Mouse (Mus musculus): ENCODE measurements around the gene Tango2. TPM values are rescaled to one million over a fixed set of nuclear protein-coding genes. Genes with fewer than 3 reads are reported as not detected.
A peak's percentile ranks its signal among the peaks of the same experiment; 100 is the strongest.

Tango2 gene
- polyA plus RNA-seq, 1 experiment from 2014 or later: 33.0 TPM

GRCm38 (mm10) chr16:18390399-18390798 lies 42.5 kb upstream of the Tango2 start:
- no peak for ATAC-seq (ENCODE audit: borderline replicate concordance, extremely low read depth, low FRiP score, low TSS enrichment)
- peaks cover 49% of the 10 kb centered on the region for H3K4me1 ChIP-seq
- H3K4me2 ChIP-seq: no peak overlapping the region
- H3K9me3 ChIP-seq: no peaks in the 10 kb centered on the region
- 73% methylated on average over 6 of the region's 6 CpGs for WGBS
- H3K4me3 ChIP-seq: no peak overlapping the region
- no peak overlapping the region for H3K27ac ChIP-seq
- H3K27me3 ChIP-seq: no peaks in the 10 kb centered on the region
- no peak overlapping the region for H3K9ac ChIP-seq
- H3K36me3 ChIP-seq: no peaks in the 10 kb centered on the region

GRCm38 (mm10) chr16:18388583-18389435 lies 40.9 kb upstream of the Tango2 start:
- no peak for ATAC-seq (ENCODE audit: borderline replicate concordance, extremely low read depth, low FRiP score, low TSS enrichment)
- Histone ChIP-seq H3K36me3 (no peaks in the 10 kb centered on the region), H3K9ac (no peak overlapping the region), H3K27me3 (no peaks in the 10 kb centered on the region), H3K4me1 (peaks cover 36% of the 10 kb centered on the region), H3K27ac (peak overlapping the region; percentile 60), H3K4me3 (no peak overlapping the region), H3K9me3 (no peaks in the 10 kb centered on the region), H3K4me2 (no peak overlapping the region)
- WGBS: 74% methylated on average over 14 of the region's 14 CpGs

GRCm38 (mm10) chr16:18387704-18388582 lies 40.0 kb upstream of the Tango2 start:
- Histone ChIP-seq H3K27me3 (no peaks in the 10 kb centered on the region), H3K9ac (no peak overlapping the region), H3K9me3 (no peaks in the 10 kb centered on the region), H3K4me1 (peaks cover 36% of the 10 kb centered on the region), H3K36me3 (no peaks in the 10 kb centered on the region), H3K4me3 (no peak overlapping the region), H3K4me2 (no peak overlapping the region), H3K27ac (peak overlapping the region; percentile 60)
- WGBS: 21% methylated on average over 5 of the region's 7 CpGs
- ATAC-seq (ENCODE audit: borderline replicate concordance, extremely low read depth, low FRiP score, low TSS enrichment): no peak

- no peak overlapping the region for H3K4me2 ChIP-seq
- no peaks in the 10 kb centered on the region for H3K27me3 ChIP-seq
- H3K4me1 ChIP-seq: peaks cover 38% of the 10 kb centered on the region
- 37% methylated on average over 3 of the region's 3 CpGs for WGBS
- no peaks in the 10 kb centered on the region for H3K36me3 ChIP-seq
- no peaks in the 10 kb centered on the region for H3K9me3 ChIP-seq
- H3K9ac ChIP-seq: no peak overlapping the region
- no peak overlapping the region for H3K27ac ChIP-seq
- ATAC-seq (ENCODE audit: borderline replicate concordance, extremely low read depth, low FRiP score, low TSS enrichment): no peak
- H3K4me3 ChIP-seq: no peak overlapping the region
Measured at GRCm38 (mm10) chr16:18386972-18387371, 39.1 kb upstream of the Tango2 start.

GRCm38 (mm10) chr16:18386451-18386850 lies 38.5 kb upstream of the Tango2 start:
- WGBS: 70% methylated on average over 7 of the region's 7 CpGs

GRCm38 (mm10) chr16:18385411-18385810 lies 37.5 kb upstream of the Tango2 start:
- H3K36me3 ChIP-seq: no peaks in the 10 kb centered on the region
- H3K27me3 ChIP-seq: no peaks in the 10 kb centered on the region
- H3K4me3 ChIP-seq: no peak overlapping the region
- no peak overlapping the region for H3K9ac ChIP-seq
- peaks cover 46% of the 10 kb centered on the region for H3K4me1 ChIP-seq
- ATAC-seq (ENCODE audit: borderline replicate concordance, extremely low read depth, low FRiP score, low TSS enrichment): no peak
- no peak overlapping the region for H3K4me2 ChIP-seq
- H3K27ac ChIP-seq: no peak overlapping the region
- 67% methylated on average over 5 of the region's 5 CpGs for WGBS
- no peaks in the 10 kb centered on the region for H3K9me3 ChIP-seq

More at GRCm38 (mm10) chr16:18386451-18386850, 38.5 kb upstream of the Tango2 start:
- H3K4me3 ChIP-seq: no peak overlapping the region
- no peak overlapping the region for H3K4me2 ChIP-seq
- H3K4me1 ChIP-seq: peaks cover 43% of the 10 kb centered on the region
- H3K27me3 ChIP-seq: no peaks in the 10 kb centered on the region
- ATAC-seq (ENCODE audit: borderline replicate concordance, extremely low read depth, low FRiP score, low TSS enrichment): no peak
- H3K9ac ChIP-seq: no peak overlapping the region
- no peak overlapping the region for H3K27ac ChIP-seq
- no peaks in the 10 kb centered on the region for H3K9me3 ChIP-seq
- no peaks in the 10 kb centered on the region for H3K36me3 ChIP-seq

GRCm38 (mm10) chr16:18384659-18385058 lies 36.8 kb upstream of the Tango2 start:
- H3K27me3 ChIP-seq: no peaks in the 10 kb centered on the region
- no peak for ATAC-seq (ENCODE audit: borderline replicate concordance, extremely low read depth, low FRiP score, low TSS enrichment)
- H3K4me3 ChIP-seq: no peak overlapping the region
- no peaks in the 10 kb centered on the region for H3K36me3 ChIP-seq
- peaks cover 48% of the 10 kb centered on the region for H3K4me1 ChIP-seq
- WGBS: 79% methylated on average over 8 of the region's 8 CpGs
- H3K4me2 ChIP-seq: no peak overlapping the region
- no peak overlapping the region for H3K9ac ChIP-seq
- H3K27ac ChIP-seq: no peak overlapping the region
- H3K9me3 ChIP-seq: no peaks in the 10 kb centered on the region

- H3K9ac ChIP-seq: no peak overlapping the region
- no peak for ATAC-seq (ENCODE audit: borderline replicate concordance, extremely low read depth, low FRiP score, low TSS enrichment)
- H3K36me3 ChIP-seq: no peaks in the 10 kb centered on the region
- H3K27ac ChIP-seq: no peak overlapping the region
- 74% methylated on average over 7 of the region's 7 CpGs for WGBS
- H3K27me3 ChIP-seq: no peaks in the 10 kb centered on the region
- H3K9me3 ChIP-seq: no peaks in the 10 kb centered on the region
- H3K4me2 ChIP-seq: no peak overlapping the region
- H3K4me1 ChIP-seq: peaks cover 47% of the 10 kb centered on the region
- H3K4me3 ChIP-seq: no peak overlapping the region
Measured at GRCm38 (mm10) chr16:18384211-18384610, 36.3 kb upstream of the Tango2 start.

- H3K4me2 ChIP-seq: no peak overlapping the region
- peaks cover 43% of the 10 kb centered on the region for H3K4me1 ChIP-seq
- no peaks in the 10 kb centered on the region for H3K27me3 ChIP-seq
- H3K36me3 ChIP-seq: no peaks in the 10 kb centered on the region
- H3K9me3 ChIP-seq: no peaks in the 10 kb centered on the region
- no peak overlapping the region for H3K9ac ChIP-seq
- H3K4me3 ChIP-seq: no peak overlapping the region
- WGBS: 27% methylated on average over 3 of the region's 3 CpGs
- H3K27ac ChIP-seq: no peak overlapping the region
- no peak for ATAC-seq (ENCODE audit: borderline replicate concordance, extremely low read depth, low FRiP score, low TSS enrichment)
Measured at GRCm38 (mm10) chr16:18383756-18384155, 35.9 kb upstream of the Tango2 start.

- H3K27ac ChIP-seq: no peak overlapping the region
- H3K9me3 ChIP-seq: no peaks in the 10 kb centered on the region
- H3K4me2 ChIP-seq: no peak overlapping the region
- H3K27me3 ChIP-seq: no peaks in the 10 kb centered on the region
- H3K4me3 ChIP-seq: no peak overlapping the region
- no peaks in the 10 kb centered on the region for H3K36me3 ChIP-seq
- ATAC-seq (ENCODE audit: borderline replicate concordance, extremely low read depth, low FRiP score, low TSS enrichment): no peak
- peaks cover 37% of the 10 kb centered on the region for H3K4me1 ChIP-seq
- WGBS: 70% methylated on average over 9 of the region's 9 CpGs
- H3K9ac ChIP-seq: no peak overlapping the region
Measured at GRCm38 (mm10) chr16:18383045-18383726, 35.3 kb upstream of the Tango2 start.

- no peaks in the 10 kb centered on the region for H3K36me3 ChIP-seq
- WGBS: 44% methylated on average over 6 of the region's 6 CpGs
- no peaks in the 10 kb centered on the region for H3K9me3 ChIP-seq
- no peak overlapping the region for H3K9ac ChIP-seq
- H3K27me3 ChIP-seq: no peaks in the 10 kb centered on the region
- no peak overlapping the region for H3K4me3 ChIP-seq
- no peak overlapping the region for H3K27ac ChIP-seq
- H3K4me1 ChIP-seq: peaks cover 24% of the 10 kb centered on the region
- peak; percentile 21; the same call in 1 of the 2 replicates for ATAC-seq (ENCODE audit: borderline replicate concordance, extremely low read depth, low FRiP score, low TSS enrichment)
- no peak overlapping the region for H3K4me2 ChIP-seq
Measured at GRCm38 (mm10) chr16:18381621-18382258, 33.8 kb upstream of the Tango2 start.

All from lung, embryonic 15.5 days (tissue).